Mouse (Mus musculus) lung, embryonic 14.5 days (tissue): ENCODE data around the gene Olfr649. TPM values are rescaled to one million over a fixed set of nuclear protein-coding genes. Genes with fewer than 3 reads are reported as not detected.

ENCODE experiments used
- ATAC-seq: fragments of 200-750 bp; cut with Nextera tagmentation; 2 replicates; pipeline ENCODE4 v1.8.0; 2017; ENCODE audit warnings: mild to moderate bottlenecking, moderate TSS enrichment, moderate library complexity; ENCODE audit not compliant: insufficient read depth
- DNase-seq: peaks from one replicate; pipeline ENCODE4 v3.0.0-alpha.2; 2015
- H3K27ac ChIP-seq: fragments of 300-500 bp; sonication (generic); 2 replicates; pipeline ENCODE4 v1.5.1; 2014; ENCODE audit warnings: low read depth, mild to moderate bottlenecking, moderate library complexity
- H3K27me3 ChIP-seq: fragments of 300-500 bp; sonication (generic); 2 replicates; pipeline ENCODE4 v1.6.1; 2014; ENCODE audit warnings: low read length, control low read depth; ENCODE audit not compliant: insufficient read depth
- H3K36me3 ChIP-seq: fragments of 300-500 bp; sonication (generic); 2 replicates; pipeline ENCODE4 v1.6.1; 2014; ENCODE audit warnings: control low read depth; ENCODE audit not compliant: insufficient read depth
- H3K4me1 ChIP-seq: fragments of 300-500 bp; sonication (generic); 2 replicates; pipeline ENCODE4 v1.6.1; 2014; ENCODE audit warnings: antibody characterized with exemption, control low read depth; ENCODE audit not compliant: insufficient read depth
- H3K4me2 ChIP-seq: fragments of 300-500 bp; sonication (generic); 2 replicates; pipeline ENCODE4 v1.6.1; 2014; ENCODE audit warnings: mild to moderate bottlenecking
- H3K4me3 ChIP-seq: fragments of 300-500 bp; sonication (generic); 2 replicates; pipeline ENCODE4 v1.5.1; 2014; ENCODE audit warnings: low read depth, low read length
- H3K9ac ChIP-seq: fragments of 300-500 bp; sonication (generic); 2 replicates; pipeline ENCODE4 v1.6.1; 2014
- H3K9me3 ChIP-seq: fragments of 300-500 bp; sonication (generic); 2 replicates; pipeline ENCODE4 v1.6.1; 2016; ENCODE audit warnings: low read depth, low read length, control low read depth
- CTCF ChIP-seq: IDR thresholded peaks from 2 replicates; pipeline ENCODE4 v1.5.1; 2016; ENCODE audit warnings: antibody characterized with exemption, low read depth
- WGBS: fragments of 180-500 bp; shearing (Covaris S2); extraction: QIAGEN DNeasy Blood & Tissue Kit; methylation state at CpG from one replicate; pipeline ENCODE4 v1.1.7; 2014; 5-methylcytosine and 5-hydroxymethylcytosine counted together
- polyA plus RNA-seq: library from polyadenylated mRNA; unstranded; fragments of >200 nt; fragmentation: Nextera tagmentation; extraction: Ambion mirVana; gene quantifications from 2 replicates; pipeline ENCODE4 v1.2.1, GENCODE M21; 2014

Olfr649 gene
- polyA plus RNA-seq, 1 experiment from 2014 or later, result not detected

DNA sequence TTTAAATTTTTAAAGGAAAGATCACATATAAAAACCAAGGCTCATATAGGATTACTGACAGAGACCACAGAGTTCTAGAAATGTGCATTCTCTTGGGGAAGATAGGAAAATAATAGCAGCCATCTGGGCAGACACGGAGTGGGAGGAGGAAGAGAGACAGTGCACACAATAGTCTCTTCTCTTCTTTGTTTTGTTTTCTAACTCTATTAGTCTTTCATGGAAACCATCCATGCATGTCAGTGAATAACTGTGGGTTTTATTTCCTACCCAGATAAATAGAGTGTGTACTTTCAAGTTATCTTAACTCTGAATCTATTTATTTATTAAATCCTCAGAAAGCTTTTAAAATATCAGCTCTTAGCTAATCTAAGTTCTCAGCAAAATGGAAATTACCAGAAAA, 20.7 kb downstream of the Olfr649 start:
- no peak for DNase-seq
- Histone ChIP-seq H3K4me1 (no peaks in the 10 kb centered on the region), H3K9ac (no peak overlapping the region), H3K27me3 (no peaks in the 10 kb centered on the region), H3K27ac (no peak overlapping the region), H3K9me3 (no peaks in the 10 kb centered on the region), H3K36me3 (no peaks in the 10 kb centered on the region), H3K4me2 (no peak overlapping the region), H3K4me3 (no peak overlapping the region)
- WGBS, result 60% methylated on average over 1 of the region's 1 CpGs
- no peak for TF ChIP-seq CTCF
- no peak for ATAC-seq

DNA sequence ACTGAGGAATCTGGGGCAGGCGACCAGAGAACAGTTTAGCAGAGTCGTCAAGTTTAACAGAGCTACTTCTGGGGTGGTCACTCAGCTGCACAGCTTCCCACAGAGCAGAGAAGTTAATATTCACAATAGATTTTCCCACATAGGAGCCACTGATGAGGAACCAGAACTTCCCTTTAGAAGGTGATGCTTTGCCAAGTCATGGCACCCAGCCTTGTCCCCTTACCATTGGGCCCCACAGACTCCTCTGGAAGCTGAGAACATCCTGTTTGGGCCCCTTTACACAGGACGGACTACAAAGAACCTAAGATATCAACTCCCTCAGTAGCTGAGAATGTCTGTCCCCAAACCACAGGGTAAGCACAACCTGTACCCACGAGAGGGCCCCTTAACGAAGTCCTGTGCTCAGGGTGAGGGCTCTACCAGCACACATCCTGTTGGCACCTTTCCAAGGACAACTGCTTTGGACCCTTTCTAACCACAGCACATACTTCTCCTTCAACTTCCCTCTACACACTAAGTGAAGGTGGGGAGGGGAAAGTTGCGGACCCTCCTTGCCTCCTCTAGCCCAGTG, 26.1 kb downstream of the Olfr649 start:
- Histone ChIP-seq H3K9ac (no peak overlapping the region), H3K9me3 (no peaks in the 10 kb centered on the region), H3K4me1 (no peaks in the 10 kb centered on the region), H3K4me3 (no peak overlapping the region), H3K36me3 (no peaks in the 10 kb centered on the region), H3K27me3 (no peaks in the 10 kb centered on the region), H3K27ac (no peak overlapping the region), H3K4me2 (no peak overlapping the region)
- ATAC-seq (peak; percentile 28; the same call in 1 of the 2 replicates), DNase-seq (peak; percentile 16)
- TF ChIP-seq CTCF, result no peak
- WGBS, result 57% methylated on average over 6 of the region's 6 CpGs

DNA sequence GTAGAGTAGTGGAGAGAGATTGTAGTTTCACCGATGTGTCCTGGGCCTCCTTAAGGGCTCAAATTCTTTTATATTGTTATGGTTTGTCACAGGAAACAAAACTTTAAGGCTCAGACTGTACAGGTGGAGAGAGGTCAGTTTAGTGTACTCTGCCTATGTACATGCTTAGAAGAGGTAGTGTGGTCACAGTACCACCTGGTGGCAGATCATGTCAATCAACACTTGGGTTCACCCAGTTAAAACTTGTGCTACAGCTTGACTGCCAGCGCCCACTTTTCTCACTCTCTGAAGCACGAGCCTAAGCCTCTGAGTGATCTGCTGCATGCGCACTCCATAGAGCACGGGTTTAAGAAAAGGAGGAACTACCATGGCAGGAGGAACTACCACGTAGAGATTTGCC, 28.7 kb downstream of the Olfr649 start:
- Histone ChIP-seq H3K27ac (no peak overlapping the region), H3K4me2 (no peak overlapping the region), H3K9ac (no peak overlapping the region), H3K9me3 (no peaks in the 10 kb centered on the region), H3K4me3 (no peak overlapping the region), H3K4me1 (no peaks in the 10 kb centered on the region), H3K36me3 (no peaks in the 10 kb centered on the region), H3K27me3 (no peaks in the 10 kb centered on the region)
- DNase-seq (no peak), ATAC-seq (no peak)
- WGBS, result 72% methylated on average over 6 of the region's 6 CpGs
- 0 out of 2 replicates have a peak, but pooled peaks have one; percentile 23 for TF ChIP-seq CTCF

DNA sequence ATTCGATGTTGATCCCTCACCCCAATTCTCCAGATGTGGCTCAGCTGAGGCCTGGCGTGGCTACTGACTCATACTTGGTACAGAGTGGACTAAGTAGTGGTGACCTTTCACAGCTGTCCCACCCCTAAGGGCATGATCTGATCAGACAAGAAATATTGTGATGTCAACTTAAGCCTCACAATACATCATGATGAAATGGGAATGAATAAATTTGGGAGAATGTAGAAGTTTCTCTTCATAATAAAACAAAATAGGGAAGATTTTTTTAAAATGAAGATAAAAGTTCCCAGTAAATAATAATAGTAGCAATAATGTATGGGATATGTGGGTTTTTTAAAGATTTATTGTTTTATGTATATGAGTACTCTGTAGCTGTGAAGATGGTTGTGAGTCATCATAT, 45.3 kb downstream of the Olfr649 start, which contains the start of gene Ubqlnl:
Gene Ubqlnl (minus strand): TSS at position 101 of the 400 bp plus-strand sequence.
- 83% methylated on average over 2 of the region's 2 CpGs for WGBS
- Histone ChIP-seq H3K9me3 (no peaks in the 10 kb centered on the region), H3K4me2 (no peak within 1 kb of the TSS), H3K9ac (no peak within 1 kb of the TSS), H3K4me3 (no peak within 1 kb of the TSS), H3K36me3 (no peaks in the 10 kb centered on the region), H3K27me3 (no peaks in the 10 kb centered on the region), H3K27ac (no peak within 1 kb of the TSS), H3K4me1 (no peaks in the 10 kb centered on the region)
- ATAC-seq (no peak), DNase-seq (no peak)
- no peak for TF ChIP-seq CTCF

DNA sequence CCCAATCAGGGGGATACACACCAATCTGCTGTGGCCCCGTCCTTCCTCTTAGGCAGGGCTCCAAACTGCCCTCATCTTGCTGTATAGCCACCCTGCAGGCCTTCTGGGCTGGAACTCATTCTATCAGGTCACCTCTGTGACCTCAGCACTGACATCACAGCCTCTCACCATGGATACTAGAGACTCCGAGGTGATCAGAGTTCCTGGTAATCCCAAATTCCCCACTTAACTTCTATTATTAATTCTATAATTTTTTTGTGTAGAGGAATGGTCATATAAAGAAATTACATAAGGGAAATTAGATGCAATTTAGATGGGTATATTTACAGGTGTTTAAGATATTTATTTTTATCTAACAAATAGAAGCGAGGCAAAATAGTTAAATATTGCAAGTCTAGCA, 52.6 kb downstream of the Olfr649 start, which contains the start of gene Ubqln3:
Gene Ubqln3 (minus strand): TSS at position 101 of the 400 bp plus-strand sequence.
- TF ChIP-seq CTCF, result no peak
- ATAC-seq (no peak), DNase-seq (no peak)
- H3K36me3 ChIP-seq, result no peaks in the 10 kb centered on the region
- WGBS, result 73% methylated on average over 3 of the region's 3 CpGs
- H3K4me3 ChIP-seq, result no peak within 1 kb of the TSS
- H3K27ac ChIP-seq, result no peak within 1 kb of the TSS
- H3K27me3 ChIP-seq, result no peaks in the 10 kb centered on the region
- H3K4me2 ChIP-seq, result no peak within 1 kb of the TSS
- no peaks in the 10 kb centered on the region for H3K9me3 ChIP-seq
- H3K4me1 ChIP-seq, result no peaks in the 10 kb centered on the region
- H3K9ac ChIP-seq, result no peak within 1 kb of the TSS

Other genes starting within 250 kb of the Olfr649 start
- gene Olfr635, start 224.8 kb downstream of the Olfr649 start, polyA plus RNA-seq, result not detected in 2 replicates
- gene Olfr638, start 197.2 kb downstream of the Olfr649 start, polyA plus RNA-seq, result not detected in 2 replicates
- gene Olfr639, start 178.7 kb downstream of the Olfr649 start, polyA plus RNA-seq, result not detected in 2 replicates
- not detected in 2 replicates for gene Olfr640, start 170.4 kb downstream of the Olfr649 start, polyA plus RNA-seq
- not detected in 2 replicates for gene Olfr641, start 160.5 kb downstream of the Olfr649 start, polyA plus RNA-seq
- gene Olfr642, start 143.3 kb downstream of the Olfr649 start, polyA plus RNA-seq, result not detected in 2 replicates
- not detected in 2 replicates for gene 4930516K23Rik, start 134.5 kb downstream of the Olfr649 start, polyA plus RNA-seq
- gene Olfr644, start 124.1 kb downstream of the Olfr649 start, polyA plus RNA-seq, result not detected in 2 replicates
- not detected in 2 replicates for gene Olfr645, start 110.5 kb downstream of the Olfr649 start, polyA plus RNA-seq
- not detected in 2 replicates for gene Olfr646, start 91.1 kb downstream of the Olfr649 start, polyA plus RNA-seq
- not detected in 2 replicates for gene Ubqln5, start 66.2 kb downstream of the Olfr649 start, polyA plus RNA-seq
- gene Olfr643, start 58.6 kb downstream of the Olfr649 start, polyA plus RNA-seq, result not detected in 2 replicates
- not detected in 2 replicates for gene Ubqln3, start 52.7 kb downstream of the Olfr649 start, polyA plus RNA-seq
- not detected in 2 replicates for gene Ubqlnl, start 45.4 kb downstream of the Olfr649 start, polyA plus RNA-seq
- gene Olfm5, start 31.2 kb downstream of the Olfr649 start, polyA plus RNA-seq, result 0.08 TPM in 1 of 2 replicates, not detected in the other
- 0.32 and 0.37 TPM in 2 replicates for gene Olfr648, start 12.6 kb downstream of the Olfr649 start, polyA plus RNA-seq
- 0.62 and 1.1 TPM in 2 replicates for gene Trim6, start 22.8 kb upstream of the Olfr649 start, polyA plus RNA-seq
- 1.4 and 1.6 TPM in 2 replicates for gene Trim34a, start 48.5 kb upstream of the Olfr649 start, polyA plus RNA-seq
- gene Trim5, start 92.1 kb upstream of the Olfr649 start, polyA plus RNA-seq, result 0.28 and 0.30 TPM in 2 replicates
- 3.2 and 3.6 TPM in 2 replicates for gene Trim12a, start 119.5 kb upstream of the Olfr649 start, polyA plus RNA-seq
- not detected in 2 replicates for gene Trim34b, start 133.5 kb upstream of the Olfr649 start, polyA plus RNA-seq
- gene Trim12c, start 157.4 kb upstream of the Olfr649 start, polyA plus RNA-seq, result 1.0 and 1.4 TPM in 2 replicates
- 0.04 and 0.11 TPM in 2 replicates for gene Trim30b, start 173.9 kb upstream of the Olfr649 start, polyA plus RNA-seq
- 0.24 and 0.32 TPM in 2 replicates for gene Trim30c, start 204.9 kb upstream of the Olfr649 start, polyA plus RNA-seq